Mouse (Mus musculus) E14TG2a.4 (cell line): Measurements from ENCODE around the gene Olfr434.
"Not testable (repeated sequence)": the region's sequence is repeated elsewhere in the genome, so short reads cannot be mapped to it uniquely, and the experiment has no call there.

Source experiments
- H3K27me3 ChIP-seq: 2 replicates; pipeline ENCODE4 v1.6.1; 2014; ENCODE audit warnings: low read length, control low read depth; ENCODE audit not compliant: insufficient read depth
- H3K36me3 ChIP-seq: 2 replicates; pipeline ENCODE4 v1.6.1; 2014; ENCODE audit warnings: low read length, control low read depth; ENCODE audit not compliant: insufficient read depth
- H3K4me1 ChIP-seq: replicated peaks from 2 replicates; pipeline ENCODE4 v1.6.1; 2014; ENCODE audit warnings: low read depth, low read length, control low read depth
- H3K4me3 ChIP-seq: replicated peaks from 2 replicates; pipeline ENCODE4 v1.5.1; 2014; ENCODE audit warnings: mild to moderate bottlenecking, low read length
- H3K9me3 ChIP-seq: 2 replicates; pipeline ENCODE4 v1.6.1; 2014; ENCODE audit warnings: low read length, control low read depth
- CTCF ChIP-seq: conservative IDR thresholded peaks from 2 replicates; pipeline ENCODE4 v1.5.1; 2014; ENCODE audit warnings: low read length
- NANOG ChIP-seq: IDR thresholded peaks from 2 replicates; pipeline ENCODE4 v1.6.1; 2014; ENCODE audit warnings: borderline replicate concordance, low read length, mixed read lengths
- POU5F1 ChIP-seq: IDR thresholded peaks from 2 replicates; pipeline ENCODE4 v1.6.1; 2014; ENCODE audit warnings: low read length, borderline replicate concordance

Olfr434 gene

DNA sequence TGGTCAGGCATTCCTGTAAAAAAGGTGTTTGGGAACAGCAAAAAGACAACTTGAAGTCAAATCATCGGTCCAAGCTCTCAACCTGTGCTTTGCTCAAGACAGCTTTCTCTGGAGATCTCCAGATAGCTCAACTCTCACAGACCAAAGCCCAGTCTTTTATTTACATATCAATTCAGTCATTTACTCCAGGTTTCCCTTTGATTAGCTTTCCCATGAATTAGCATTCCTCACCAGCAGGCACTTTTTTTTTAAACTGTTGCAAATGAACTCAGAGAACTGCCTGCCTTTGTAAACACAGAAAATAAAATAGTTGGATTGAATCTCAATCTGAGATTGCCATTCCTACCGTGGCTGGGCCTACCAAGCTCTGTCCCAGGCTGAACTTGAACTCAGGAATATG lies 7.5 kb upstream of the Olfr434 start:
- TF ChIP-seq POU5F1 = no peak
- TF ChIP-seq CTCF = no peak
- no peak for TF ChIP-seq NANOG
- Histone ChIP-seq H3K9me3 (peaks cover 9% of the 10 kb centered on the region; the same call in 1 of the 2 replicates), H3K4me3 (no peak overlapping the region), H3K27me3 (no peaks in the 10 kb centered on the region), H3K4me1 (no peaks in the 10 kb centered on the region), H3K36me3 (no peaks in the 10 kb centered on the region)

GRCm38 (mm10) chr6:43231255-43231654 lies 18.4 kb downstream of the Olfr434 start, which contains the start of gene Olfr47:
TSS of gene Olfr47 (plus strand) at chr6:43231529.
- not testable (repeated sequence) for H3K4me3 ChIP-seq, H3K9me3 ChIP-seq, H3K36me3 ChIP-seq, H3K27me3 ChIP-seq, H3K4me1 ChIP-seq

DNA sequence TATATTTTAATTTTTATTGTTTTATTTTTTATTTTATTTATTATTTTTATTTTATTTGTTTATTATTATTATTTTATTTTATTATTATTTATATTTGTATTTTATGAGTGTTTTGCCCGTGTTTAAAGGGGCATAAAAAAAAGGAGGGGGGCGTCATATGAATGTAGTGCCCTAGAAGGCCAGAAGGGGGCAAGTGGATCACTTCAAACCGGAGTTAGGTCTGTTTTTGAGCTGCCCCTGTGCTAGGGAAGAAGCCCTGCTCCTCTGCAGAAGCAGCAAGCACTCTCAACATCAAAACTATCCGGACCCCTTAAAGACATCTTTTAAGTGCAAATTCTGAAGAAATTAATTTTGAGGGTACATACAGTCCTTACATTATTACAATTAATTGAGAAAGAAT lies 29.2 kb downstream of the Olfr434 start:
- no peaks in the 10 kb centered on the region for H3K4me1 ChIP-seq
- no peaks in the 10 kb centered on the region for H3K36me3 ChIP-seq
- no peaks in the 10 kb centered on the region for H3K27me3 ChIP-seq
- no peak overlapping the region for H3K4me3 ChIP-seq
- no peaks in the 10 kb centered on the region for H3K9me3 ChIP-seq
- TF ChIP-seq CTCF = peak; percentile 45
- no peak for TF ChIP-seq POU5F1
- no peak for TF ChIP-seq NANOG

DNA sequence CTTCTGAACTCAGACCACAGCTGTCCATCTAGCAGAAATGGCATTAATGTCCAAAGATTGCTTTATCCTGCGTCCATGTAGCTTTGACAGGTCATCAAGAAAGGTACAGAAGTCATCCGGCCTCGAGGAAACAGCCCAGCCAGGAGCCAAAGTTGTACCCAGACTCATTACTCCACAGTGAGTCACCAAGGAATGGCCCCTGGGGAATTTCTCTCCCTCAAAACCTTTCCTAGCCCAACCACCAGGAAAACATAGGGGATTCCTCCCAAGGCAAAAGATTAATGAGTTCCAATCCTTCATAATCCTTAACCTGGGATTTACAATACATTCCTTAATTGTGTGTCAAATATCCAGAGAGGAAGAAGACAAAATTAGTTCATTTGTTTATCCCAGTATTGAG lies 34.6 kb downstream of the Olfr434 start:
- no peak for TF ChIP-seq POU5F1
- no peak for TF ChIP-seq NANOG
- no peak for TF ChIP-seq CTCF
- H3K36me3 ChIP-seq = no peaks in the 10 kb centered on the region
- H3K27me3 ChIP-seq = no peaks in the 10 kb centered on the region

DNA sequence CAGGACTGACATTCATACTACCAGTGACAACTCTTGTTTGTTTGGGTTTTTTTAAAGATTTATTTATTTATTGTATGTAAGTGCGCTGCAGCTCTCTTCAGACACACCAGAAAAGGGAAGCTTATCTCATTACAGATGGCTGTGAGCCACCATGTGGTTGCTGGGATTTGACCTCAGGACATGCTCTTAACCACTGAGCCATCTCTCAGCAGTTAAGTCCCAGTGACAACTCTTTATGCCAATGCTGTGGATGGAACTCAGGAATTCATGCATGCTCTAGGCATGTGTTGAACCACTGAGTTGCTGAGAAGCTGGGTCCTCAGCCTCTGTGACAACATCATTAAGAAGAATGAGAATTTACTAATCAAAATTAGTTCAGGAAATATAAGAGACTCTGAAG lies 40.2 kb downstream of the Olfr434 start:
- Histone ChIP-seq H3K4me3 (no peak overlapping the region), H3K9me3 (0 out of 2 replicates have a peak, but pooled peaks cover 4% of the 10 kb centered on the region), H3K27me3 (no peaks in the 10 kb centered on the region; the same call in 1 of the 2 replicates), H3K36me3 (no peaks in the 10 kb centered on the region), H3K4me1 (no peaks in the 10 kb centered on the region)
- TF ChIP-seq POU5F1 (no peak), CTCF (no peak), NANOG (no peak)

More for the DNA sequence above, 34.6 kb downstream of the Olfr434 start:
- Histone ChIP-seq H3K4me1 (no peaks in the 10 kb centered on the region), H3K4me3 (no peak overlapping the region), H3K9me3 (0 out of 2 replicates have a peak, but pooled peaks cover 4% of the 10 kb centered on the region)

DNA sequence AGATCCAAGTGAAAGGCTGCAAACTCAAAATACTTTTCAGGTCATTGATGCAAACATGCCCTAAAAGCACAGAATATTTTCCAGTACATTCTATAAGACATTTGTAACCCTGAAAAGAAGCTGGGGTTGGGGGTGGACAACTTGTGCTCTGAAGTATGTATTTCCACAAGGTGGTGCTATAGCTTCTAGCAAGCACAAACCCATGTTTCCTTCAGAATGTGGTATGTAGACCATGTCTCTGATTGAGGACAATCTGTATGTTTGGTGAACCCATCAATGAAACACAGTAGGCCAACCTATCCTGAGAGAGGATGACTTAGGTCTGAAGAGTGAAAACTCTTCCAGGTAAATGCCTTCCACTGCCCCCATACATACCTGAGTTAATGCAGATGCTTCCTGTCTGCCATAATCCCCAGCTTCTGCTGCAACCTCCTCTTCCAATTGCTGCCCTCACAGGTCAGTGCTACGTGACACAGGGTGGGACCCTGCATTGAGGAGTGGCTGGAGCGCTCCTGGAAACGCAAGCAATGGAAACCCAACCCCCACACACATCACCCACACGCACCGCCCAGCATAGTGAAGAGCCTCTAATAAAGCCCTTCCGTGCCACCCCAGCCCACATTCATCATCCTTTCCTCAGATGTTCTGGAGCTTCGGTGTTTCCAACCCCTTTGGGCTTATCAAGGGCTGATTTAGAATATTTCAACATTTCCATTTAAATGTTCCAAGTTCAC lies 41.5 kb downstream of the Olfr434 start:
- TF ChIP-seq NANOG (no peak), CTCF (peak; percentile 19; the same call in 1 of the 2 replicates), POU5F1 (no peak)

GRCm38 (mm10) chr6:43260756-43261155 lies 47.9 kb downstream of the Olfr434 start:
- H3K36me3 ChIP-seq = no peaks in the 10 kb centered on the region
- H3K4me1 ChIP-seq = peaks cover 3% of the 10 kb centered on the region; the same call in 1 of the 2 replicates
- no peak overlapping the region for H3K4me3 ChIP-seq
- H3K9me3 ChIP-seq = no peaks in the 10 kb centered on the region
- H3K27me3 ChIP-seq = peaks cover 32% of the 10 kb centered on the region
- TF ChIP-seq CTCF = no peak
- TF ChIP-seq POU5F1 = no peak
- no peak for TF ChIP-seq NANOG

More for the DNA sequence above, 41.5 kb downstream of the Olfr434 start:
- no peak overlapping the region for H3K4me3 ChIP-seq
- no peaks in the 10 kb centered on the region for H3K36me3 ChIP-seq
- H3K9me3 ChIP-seq = no peaks in the 10 kb centered on the region
- no peaks in the 10 kb centered on the region; the same call in 1 of the 2 replicates for H3K27me3 ChIP-seq
- H3K4me1 ChIP-seq = no peaks in the 10 kb centered on the region

DNA sequence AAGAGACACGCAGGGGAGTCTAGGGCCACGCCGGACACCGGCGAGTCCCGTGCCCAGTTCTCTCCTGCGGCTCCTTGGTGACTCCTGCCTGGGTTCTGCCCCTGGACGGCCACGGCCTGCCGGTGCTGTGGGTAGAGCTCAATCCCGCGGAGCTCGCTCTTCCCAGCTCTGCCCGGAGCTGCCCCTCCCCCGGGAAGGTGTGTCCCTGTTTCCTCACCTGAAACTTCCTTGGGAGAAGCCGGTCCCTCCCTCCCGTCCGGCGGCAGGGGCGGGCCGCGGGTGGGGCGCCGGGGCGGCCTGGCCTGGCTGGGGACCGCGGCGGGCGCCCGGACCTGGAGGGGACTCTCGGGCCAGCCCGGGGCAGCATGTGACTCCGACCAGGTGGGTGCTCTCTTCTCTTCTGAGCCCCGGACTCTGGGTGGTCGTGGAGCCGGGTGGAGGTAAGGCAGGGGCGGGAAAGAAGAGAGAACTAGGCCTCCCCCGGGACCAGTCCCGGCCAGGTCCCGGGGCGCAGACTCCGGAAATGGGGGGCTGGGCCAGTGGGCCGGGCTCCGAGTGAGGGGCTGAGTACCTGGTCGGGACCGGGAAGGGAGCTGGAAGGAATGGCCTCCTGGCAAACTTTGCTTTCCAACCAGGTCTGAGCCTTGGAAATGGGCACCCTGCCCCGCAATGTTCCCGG lies 52.7 kb downstream of the Olfr434 start, which contains the start of gene Arhgef5:
Gene Arhgef5 (plus strand): TSS at position 220 of the 679 bp plus-strand sequence.
- Histone ChIP-seq H3K4me1 (peaks cover 16% of the 10 kb centered on the region), H3K4me3 (peak within 1 kb of the TSS; percentile 78), H3K36me3 (no peaks in the 10 kb centered on the region), H3K9me3 (no peaks in the 10 kb centered on the region), H3K27me3 (peaks cover 52% of the 10 kb centered on the region)
- TF ChIP-seq NANOG (no peak), CTCF (no peak), POU5F1 (no peak)
